Mouse (Mus musculus) adrenal gland, postnatal 36 days (tissue): ENCODE results near the gene Henmt1. TPM values are rescaled to one million over a fixed set of nuclear protein-coding genes. Genes with fewer than 3 reads are reported as not detected.
A peak's percentile ranks its signal among the peaks of the same experiment; 100 is the strongest.

Experiments
- DNase-seq, 2 experiments: peaks; one replicate each; pipeline ENCODE4 v3.0.0; 2021; ENCODE audit warnings: mixed read lengths in 1 of 2
- total RNA-seq, 2 experiments: library from RNA; stranded (reverse); gene quantifications; 2 replicates each; pipeline ENCODE4 v1.2.3; 2021

Gene Henmt1
- total RNA-seq, 2 experiments from 2014 or later = not detected

- no peak for DNase-seq
These were observed 444 bp downstream of the Henmt1 start, which contains the start of gene Gm9857 for GRCm38 (mm10) chr3:108940001-108940633. TSS of gene Gm9857 (minus strand) at chr3:108940445.

GRCm38 (mm10) chr3:108940996-108941395 is 1.3 kb downstream of the Henmt1 start:
- DNase-seq = no peak

- DNase-seq = no peak
These were observed 18.3 kb downstream of the Henmt1 start for GRCm38 (mm10) chr3:108957976-108958375.

GRCm38 (mm10) chr3:108959680-108960295 is 20.1 kb downstream of the Henmt1 start:
- DNase-seq = peak in 1 of 2 experiments; percentile 6

- DNase-seq = no peak
These were observed 21.6 kb downstream of the Henmt1 start for GRCm38 (mm10) chr3:108961226-108961625.

- DNase-seq = no peak
These were observed 22.0 kb downstream of the Henmt1 start for GRCm38 (mm10) chr3:108961655-108962054.

GRCm38 (mm10) chr3:108963278-108963677 is 23.6 kb downstream of the Henmt1 start:
- no peak for DNase-seq

- DNase-seq = no peak
These were observed 24.1 kb downstream of the Henmt1 start for GRCm38 (mm10) chr3:108963776-108964175.

GRCm38 (mm10) chr3:108964361-108965044 is 24.8 kb downstream of the Henmt1 start:
- DNase-seq = no peak

- no peak for DNase-seq
These were observed 26.4 kb downstream of the Henmt1 start for GRCm38 (mm10) chr3:108966051-108966450.

- no peak for DNase-seq
These were observed 34.4 kb downstream of the Henmt1 start for GRCm38 (mm10) chr3:108973980-108974660.

GRCm38 (mm10) chr3:108974920-108975485 is 35.3 kb downstream of the Henmt1 start:
- no peak for DNase-seq

GRCm38 (mm10) chr3:108977340-108978030 is 37.8 kb downstream of the Henmt1 start:
- DNase-seq = peak in 1 of 2 experiments; percentile 27

GRCm38 (mm10) chr3:108981946-108982345 is 42.3 kb downstream of the Henmt1 start:
- DNase-seq = no peak

GRCm38 (mm10) chr3:108983989-108984388 is 44.3 kb downstream of the Henmt1 start:
- no peak for DNase-seq

GRCm38 (mm10) chr3:108986534-108986933 is 46.9 kb downstream of the Henmt1 start:
- DNase-seq = no peak

GRCm38 (mm10) chr3:108987009-108987659 is 47.5 kb downstream of the Henmt1 start:
- no peak for DNase-seq

GRCm38 (mm10) chr3:108989971-108990548 is 50.4 kb downstream of the Henmt1 start:
- DNase-seq = peak; percentile 8 to 27

GRCm38 (mm10) chr3:108994477-108994876 is 54.8 kb downstream of the Henmt1 start:
- no peak for DNase-seq

GRCm38 (mm10) chr3:108995379-108995778 is 55.7 kb downstream of the Henmt1 start:
- DNase-seq = no peak

GRCm38 (mm10) chr3:108997284-108997683 is 57.6 kb downstream of the Henmt1 start:
- DNase-seq = peak; percentile 55 to 61
